Mouse (Mus musculus) G1E (cell line): ENCODE data around the gene Tmem217.

Experiments
- CTCF ChIP-seq: IDR thresholded peaks from 2 replicates; pipeline ENCODE4 v1.5.1; 2012; ENCODE audit warnings: low read depth, low read length, inconsistent platforms, mixed read lengths
- GATA1 ChIP-seq: IDR thresholded peaks from 2 replicates; pipeline ENCODE4 v1.6.1; 2012; ENCODE audit warnings: borderline replicate concordance, low read length, inconsistent platforms, mixed read lengths
- GATA2 ChIP-seq: IDR thresholded peaks from 2 replicates; pipeline ENCODE4 v1.6.1; 2012; ENCODE audit warnings: low read depth, low read length, inconsistent platforms, borderline replicate concordance
- TAL1 ChIP-seq: conservative IDR thresholded peaks from 2 replicates; pipeline ENCODE4 v1.6.1; 2012; ENCODE audit warnings: low read depth, low read length, inconsistent platforms, mixed read lengths

DNA sequence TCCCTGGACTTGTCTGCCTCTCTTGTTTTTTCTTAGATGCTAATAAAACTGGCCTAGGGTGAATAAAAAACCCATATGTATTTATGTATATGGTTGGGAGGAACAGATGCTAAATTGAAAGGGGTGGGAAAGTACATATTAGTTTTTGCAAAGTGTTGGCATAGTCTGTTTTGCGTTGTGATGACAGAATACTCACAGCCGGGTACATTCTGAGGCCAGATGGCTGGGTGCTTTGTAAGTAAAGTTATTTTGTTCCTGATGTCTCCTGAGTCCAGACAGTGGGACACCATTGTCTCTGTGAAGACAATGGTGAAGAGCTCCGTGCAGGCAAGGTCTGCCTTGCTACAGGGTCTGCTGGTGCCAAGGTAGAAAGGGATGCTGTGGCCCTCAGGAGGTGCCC, 32.6 kb upstream of the Tmem217 start:
- TF ChIP-seq TAL1 (no peak), CTCF (no peak), GATA2 (no peak), GATA1 (no peak)
